Mouse (Mus musculus): Measurements from ENCODE around the gene Mn1.

DNA sequence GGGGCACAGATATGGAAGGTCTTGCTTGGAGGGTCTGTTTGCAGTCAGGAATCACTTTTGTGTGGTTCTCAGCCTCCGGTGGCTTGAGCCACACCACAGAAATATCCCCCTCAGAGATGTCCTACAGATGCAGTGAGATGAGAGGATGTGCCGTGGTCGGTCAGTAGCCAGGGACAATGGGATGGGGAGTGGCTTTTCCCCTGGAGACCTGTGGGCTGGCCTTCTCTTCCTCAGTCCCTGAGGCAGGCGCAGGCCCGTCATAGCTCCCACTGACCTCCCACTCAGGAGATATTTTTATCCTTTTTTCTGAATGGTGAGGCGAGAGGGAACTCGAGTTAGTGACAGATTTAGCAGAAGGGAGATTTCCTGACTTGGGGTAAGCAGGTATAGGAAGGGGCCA, 12.6 kb downstream of the Mn1 start:
- no peak for TF ChIP-seq MYC (IDR thresholded peaks at IDR 0.05; ENCODE audit: low read depth, low read length)
- TF ChIP-seq EP300 (IDR thresholded peaks at IDR 0.05; ENCODE audit: low read depth in 1 of 2, low read length in 2 of 2) = no peak

Measured in MEL (cell line).